Mouse (Mus musculus) CH12.LX (cell line): ENCODE results near the gene Mettl22. TPM values are rescaled to one million over a fixed set of nuclear protein-coding genes. Genes with fewer than 3 reads are reported as not detected.

Experiments used
- DNase-seq: peaks from one replicate; pipeline ENCODE4 v3.0.0-alpha.2; 2013; ENCODE audit errors: extremely low read depth
- H3K27ac ChIP-seq: 2 replicates; pipeline ENCODE4 v1.5.1; 2012; ENCODE audit warnings: low read depth, mild to moderate bottlenecking, control low read depth, moderate library complexity; ENCODE audit not compliant: insufficient read depth
- H3K27me3 ChIP-seq: replicated peaks from 2 replicates; pipeline ENCODE3; 2012; ENCODE audit warnings: inconsistent platforms
- H3K36me3 ChIP-seq, 2 experiments: replicated peaks in 1 of 2; 2 replicates each; pipeline versions ENCODE3 to v1.6.1; 2012; ENCODE audit warnings: inconsistent platforms in 1 of 2, low read length in 1 of 2, mild to moderate bottlenecking in 1 of 2, mixed read lengths in 1 of 2, moderate library complexity in 1 of 2; ENCODE audit not compliant: control insufficient read depth in 1 of 2, insufficient read depth in 1 of 2
- H3K4me1 ChIP-seq, 2 experiments: 2 replicates each; pipeline ENCODE4 v1.6.1; 2012; ENCODE audit warnings: inconsistent platforms in 1 of 2, moderate library complexity in 1 of 2; ENCODE audit not compliant: insufficient read depth in 2 of 2, control insufficient read depth in 1 of 2
- H3K4me2 ChIP-seq: 2 replicates; pipeline ENCODE4 v1.6.1; 2012; ENCODE audit warnings: low read depth, mild to moderate bottlenecking, control low read depth; ENCODE audit not compliant: poor library complexity, insufficient read depth, severe bottlenecking
- H3K4me3 ChIP-seq, 3 experiments: fragments of 150-350 bp in 1 of 3; sonication (generic) in 1 of 3; replicated peaks in 1 of 3; 2 replicates each; pipeline versions ENCODE3 to v1.5.1; 2011 to 2012; ENCODE audit warnings: low read depth in 2 of 3, low read length in 2 of 3, mild to moderate bottlenecking in 2 of 3, moderate library complexity in 2 of 3, control low read depth in 1 of 3, improper control_type of control experiment in 1 of 3, inconsistent platforms in 1 of 3, mixed read lengths in 1 of 3; ENCODE audit not compliant: poor library complexity in 1 of 3
- H3K79me2 ChIP-seq: replicated peaks from 2 replicates; pipeline ENCODE4 v1.6.1; 2012; ENCODE audit warnings: mild to moderate bottlenecking, moderate library complexity; ENCODE audit not compliant: control insufficient read depth, poor library complexity, insufficient read depth, severe bottlenecking; ENCODE audit errors: extremely low read depth
- H3K9ac ChIP-seq: 2 replicates; pipeline ENCODE4 v1.6.1; 2012; ENCODE audit warnings: low read depth, mild to moderate bottlenecking, control low read depth, moderate library complexity; ENCODE audit not compliant: insufficient read depth
- H3K9me3 ChIP-seq: replicated peaks from 2 replicates; pipeline ENCODE3; 2012; ENCODE audit warnings: low read length, inconsistent platforms, mixed read lengths
- BHLHE40 ChIP-seq: IDR thresholded peaks from 2 replicates; pipeline ENCODE4 v1.6.1; 2011; ENCODE audit warnings: mild to moderate bottlenecking, low read depth, low read length, improper control_type of control experiment
- CHD1 ChIP-seq: IDR thresholded peaks from 2 replicates; pipeline ENCODE4 v1.6.1; 2012; ENCODE audit warnings: low read depth, low read length, improper control_type of control experiment, inconsistent platforms
- CHD2 ChIP-seq: IDR thresholded peaks from 2 replicates; pipeline ENCODE4 v1.6.1; 2011; ENCODE audit warnings: low read length, improper control_type of control experiment
- E2F4 ChIP-seq: IDR thresholded peaks from 2 replicates; pipeline ENCODE4 v1.6.1; 2011; ENCODE audit warnings: low read depth, low read length, improper control_type of control experiment; ENCODE audit not compliant: insufficient replicate concordance
- ELF1 ChIP-seq: IDR thresholded peaks from 2 replicates; pipeline ENCODE4 v1.6.1; 2014; ENCODE audit warnings: low read depth, mild to moderate bottlenecking, inconsistent platforms, low read length, improper control_type of control experiment
- ETS1 ChIP-seq: conservative IDR thresholded peaks from 2 replicates; pipeline ENCODE4 v1.6.1; 2012; ENCODE audit warnings: low read depth, mild to moderate bottlenecking, inconsistent platforms, low read length, improper control_type of control experiment, moderate library complexity
- GABPA ChIP-seq: IDR thresholded peaks from 2 replicates; pipeline ENCODE4 v1.6.1; 2012; ENCODE audit warnings: low read depth, low read length, improper control_type of control experiment, inconsistent platforms; ENCODE audit not compliant: insufficient replicate concordance
- HCFC1 ChIP-seq: IDR thresholded peaks from 2 replicates; pipeline ENCODE4 v1.6.1; 2012; ENCODE audit warnings: low read depth, mild to moderate bottlenecking, inconsistent platforms, low read length, improper control_type of control experiment
- IRF4 ChIP-seq: IDR thresholded peaks from 2 replicates; pipeline ENCODE4 v1.6.1; 2014; ENCODE audit warnings: low read depth, mild to moderate bottlenecking, inconsistent platforms, low read length, improper control_type of control experiment
- JUND ChIP-seq: conservative IDR thresholded peaks from 2 replicates; pipeline ENCODE4 v1.6.1; 2011; ENCODE audit warnings: low read depth, low read length, improper control_type of control experiment
- KAT2A ChIP-seq: IDR thresholded peaks from 2 replicates; pipeline ENCODE4 v1.6.1; 2012; ENCODE audit warnings: low read length, improper control_type of control experiment, inconsistent platforms; ENCODE audit not compliant: insufficient replicate concordance
- MAX ChIP-seq: IDR thresholded peaks from 2 replicates; pipeline ENCODE4 v1.6.1; 2011; ENCODE audit warnings: low read length, improper control_type of control experiment
- MAZ ChIP-seq: IDR thresholded peaks from 2 replicates; pipeline ENCODE4 v1.6.1; 2012; ENCODE audit warnings: low read depth, mild to moderate bottlenecking, inconsistent platforms, low read length, improper control_type of control experiment, moderate library complexity
- MYC ChIP-seq: IDR thresholded peaks from 2 replicates; pipeline ENCODE4 v1.6.1; 2011; ENCODE audit warnings: low read depth, mild to moderate bottlenecking, improper control_type of control experiment, low read length
- NELFE ChIP-seq: IDR thresholded peaks from 2 replicates; pipeline ENCODE4 v1.6.1; 2011; ENCODE audit warnings: low read depth, low read length, improper control_type of control experiment
- PAX5 ChIP-seq: IDR thresholded peaks from 2 replicates; pipeline ENCODE4 v1.6.1; 2012; ENCODE audit warnings: low read length, inconsistent platforms, mixed read lengths
- RCOR1 ChIP-seq: conservative IDR thresholded peaks from 2 replicates; pipeline ENCODE4 v1.6.1; 2012; ENCODE audit warnings: low read depth, mild to moderate bottlenecking, inconsistent platforms, low read length, improper control_type of control experiment
- SIN3A ChIP-seq: IDR thresholded peaks from 2 replicates; pipeline ENCODE4 v1.6.1; 2012; ENCODE audit warnings: low read length, improper control_type of control experiment, inconsistent platforms
- SMC3 ChIP-seq: IDR thresholded peaks from 2 replicates; pipeline ENCODE4 v1.6.1; 2011; ENCODE audit warnings: low read depth, low read length, improper control_type of control experiment
- TBP ChIP-seq: conservative IDR thresholded peaks from 2 replicates; pipeline ENCODE4 v1.6.1; 2011; ENCODE audit warnings: low read depth, low read length, improper control_type of control experiment
- UBTF ChIP-seq: IDR thresholded peaks from 2 replicates; pipeline ENCODE4 v1.6.1; 2012; ENCODE audit warnings: low read depth, mild to moderate bottlenecking, inconsistent platforms, low read length, improper control_type of control experiment, moderate library complexity
- USF2 ChIP-seq: conservative IDR thresholded peaks from 2 replicates; pipeline ENCODE4 v1.6.1; 2011; ENCODE audit warnings: low read depth, low read length, improper control_type of control experiment
- ZC3H11A ChIP-seq: IDR thresholded peaks from 2 replicates; pipeline ENCODE4 v1.6.1; 2012; ENCODE audit warnings: low read depth, mild to moderate bottlenecking, inconsistent platforms, low read length, improper control_type of control experiment
- ZKSCAN1 ChIP-seq: IDR thresholded peaks from 2 replicates; pipeline ENCODE4 v1.6.1; 2012; ENCODE audit warnings: low read depth, inconsistent platforms, low read length, improper control_type of control experiment, borderline replicate concordance
- dilution Hi-C: fragments of 300-500 bp; cut with MboI; formaldehyde crosslinking; loops from 2 replicates; pipeline ENCODE4 v1.14.3; 2020; ENCODE audit warnings: low sequenced_read_pairs; ENCODE audit not compliant: extremely low pct_unique_long_range_greater_than_20kb, extremely low pct_ligation_motif_present
- in situ Hi-C: fragments of 300-500 bp; cut with MboI; formaldehyde crosslinking; loops from 3 replicates; pipeline ENCODE4 v1.14.3; 2019; ENCODE audit warnings: low sequenced_read_pairs, low pct_ligation_motif_present, low pct_unique_long_range_greater_than_20kb, mixed read lengths
- polyA plus RNA-seq: library from polyadenylated mRNA; unstranded; fragments of >175 nt; gene quantifications from 2 replicates; pipeline ENCODE4 v1.2.1, GENCODE M21; 2012; ENCODE audit warnings: low read depth; ENCODE audit not compliant: insufficient read length
- total RNA-seq, 2 experiments: library from RNA; depleted of rRNA; stranded (reverse); fragments of 300-350 nt in 1 of 2; fragments of >200 nt in 1 of 2; gene quantifications; 2 replicates each; pipeline ENCODE4 v1.2.3; 2012 to 2014

Gene Mettl22
- total and polyA plus RNA-seq, 3 experiments = 27.5 to 64.2 (median 39.4) TPM

DNA sequence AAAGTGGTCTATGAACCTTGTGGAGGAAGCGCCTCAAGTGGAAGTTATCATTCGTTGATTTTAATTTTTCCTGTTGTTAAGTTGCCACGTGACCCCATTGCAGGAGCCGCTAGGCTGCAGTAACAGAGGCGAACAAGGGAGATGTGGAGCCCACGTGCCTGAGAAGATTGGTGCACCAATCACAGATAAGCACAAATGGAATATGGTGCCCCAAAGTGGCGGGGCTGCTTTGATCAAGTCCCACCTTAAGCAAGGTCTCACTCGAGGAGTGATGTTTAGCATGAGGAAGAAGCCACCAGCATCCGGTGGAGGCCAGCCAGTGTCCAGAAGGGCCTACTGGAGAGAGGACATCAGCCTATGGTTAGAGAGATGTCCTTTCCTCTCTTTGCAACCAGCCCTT is 61.9 kb downstream of the Mettl22 start:
- Histone ChIP-seq H3K4me1 (no peaks in the 10 kb centered on the region), H3K27me3 (peaks cover 76% of the 10 kb centered on the region), H3K4me2 (no peak overlapping the region), H3K9me3 (no peaks in the 10 kb centered on the region), H3K4me3 (no peak overlapping the region), H3K27ac (no peak overlapping the region), H3K9ac (no peak overlapping the region), H3K79me2 (no peaks in the 10 kb centered on the region), H3K36me3 (no peaks in the 10 kb centered on the region)
- in situ Hi-C loops (no loop called here), dilution Hi-C loops (no loop called here)
- TF ChIP-seq MAZ = no peak
- TF ChIP-seq E2F4 = no peak
- no peak for TF ChIP-seq NELFE
- TF ChIP-seq CHD1 = no peak
- DNase-seq = no peak

DNA sequence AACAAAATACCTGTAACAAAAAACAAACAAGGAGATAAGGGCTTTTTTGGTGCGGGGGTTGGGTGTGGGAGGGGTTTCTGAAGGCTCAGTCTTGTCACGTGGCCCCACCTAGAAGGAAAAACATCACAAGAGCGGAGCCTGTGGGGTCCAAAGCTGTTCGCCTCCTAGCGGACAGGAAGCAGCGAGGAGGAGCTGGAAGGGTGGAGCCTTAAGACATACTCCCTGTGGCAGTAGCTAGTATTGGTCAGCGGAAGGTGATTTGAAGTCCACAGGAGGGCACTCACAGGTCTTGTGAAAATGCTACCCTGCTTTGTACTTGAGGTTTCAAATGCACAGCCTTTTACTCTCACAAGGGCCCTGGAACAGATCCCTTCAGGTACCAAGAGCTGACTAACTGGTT is 62.3 kb downstream of the Mettl22 start:
- Histone ChIP-seq H3K27ac (no peak overlapping the region), H3K4me1 (no peaks in the 10 kb centered on the region), H3K27me3 (peaks cover 75% of the 10 kb centered on the region), H3K36me3 (no peaks in the 10 kb centered on the region), H3K9ac (no peak overlapping the region), H3K4me3 (no peak overlapping the region), H3K9me3 (no peaks in the 10 kb centered on the region), H3K79me2 (no peaks in the 10 kb centered on the region), H3K4me2 (no peak overlapping the region)
- TF ChIP-seq CHD2 (no peak), MYC (no peak), ELF1 (no peak), GABPA (no peak), JUND (no peak), MAX (no peak), SIN3A (no peak), ZKSCAN1 (no peak), USF2 (no peak), KAT2A (no peak), SMC3 (no peak), UBTF (no peak)
- no peak for DNase-seq
- dilution Hi-C loops = no loop called here
- in situ Hi-C loops = no loop called here

DNA sequence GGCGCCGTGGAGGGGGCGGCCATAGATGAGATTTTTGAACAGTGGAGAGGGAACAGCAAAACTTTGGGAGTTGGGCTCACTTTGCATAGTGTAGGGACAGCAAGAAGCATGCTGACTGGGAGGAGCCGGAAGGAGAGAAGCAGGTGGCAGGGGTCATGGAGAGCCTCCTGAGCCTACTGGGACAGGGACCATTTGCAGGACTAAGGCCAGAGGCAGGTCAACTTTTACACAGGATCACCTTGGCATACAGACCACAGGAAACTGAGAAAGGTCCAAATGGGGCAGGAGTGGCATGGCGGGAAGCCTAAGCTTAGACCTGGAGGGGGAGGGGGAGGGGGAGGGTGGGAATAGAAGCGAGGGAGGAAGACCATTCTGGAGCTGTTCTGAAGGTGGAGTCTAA is 62.9 kb downstream of the Mettl22 start:
- Histone ChIP-seq H3K27ac (no peak overlapping the region), H3K4me2 (no peak overlapping the region), H3K79me2 (no peaks in the 10 kb centered on the region), H3K4me3 (no peak overlapping the region), H3K4me1 (no peaks in the 10 kb centered on the region), H3K9me3 (no peaks in the 10 kb centered on the region), H3K9ac (no peak overlapping the region), H3K27me3 (peaks cover 72% of the 10 kb centered on the region), H3K36me3 (no peaks in the 10 kb centered on the region)
- in situ Hi-C loops = no loop called here
- dilution Hi-C loops = no loop called here
- no peak for DNase-seq
- TF ChIP-seq RCOR1 (no peak), IRF4 (no peak), E2F4 (no peak), BHLHE40 (no peak), HCFC1 (no peak), ETS1 (no peak), TBP (no peak), ZC3H11A (no peak), PAX5 (no peak)
